Mouse (Mus musculus): Measurements from ENCODE around the gene Stx8. TPM values are rescaled to one million over a fixed set of nuclear protein-coding genes. Genes with fewer than 3 reads are reported as not detected.

Gene Stx8
- polyA plus RNA-seq, 1 experiment from 2014 or later, result 67.6 TPM

- Histone ChIP-seq H3K27ac (replicated peaks) (no peak overlapping the region), H3K36me3 (no peaks in the 10 kb centered on the region), H3K4me3 (no peak overlapping the region), H3K4me2 (replicated peaks) (no peak overlapping the region), H3K4me1 (no peaks in the 10 kb centered on the region), H3K27me3 (no peaks in the 10 kb centered on the region), H3K9ac (replicated peaks) (no peak overlapping the region), H3K9me3 (no peaks in the 10 kb centered on the region)
- ATAC-seq (replicated peaks), result no peak
- 62% methylated on average over 4 of the region's 4 CpGs for WGBS
Observed at GRCm38 (mm10) chr11:68172648-68173045, 206.7 kb downstream of the Stx8 start.

GRCm38 (mm10) chr11:68176550-68176949 lies 210.6 kb downstream of the Stx8 start:
- ATAC-seq (replicated peaks), result no peak

DNA sequence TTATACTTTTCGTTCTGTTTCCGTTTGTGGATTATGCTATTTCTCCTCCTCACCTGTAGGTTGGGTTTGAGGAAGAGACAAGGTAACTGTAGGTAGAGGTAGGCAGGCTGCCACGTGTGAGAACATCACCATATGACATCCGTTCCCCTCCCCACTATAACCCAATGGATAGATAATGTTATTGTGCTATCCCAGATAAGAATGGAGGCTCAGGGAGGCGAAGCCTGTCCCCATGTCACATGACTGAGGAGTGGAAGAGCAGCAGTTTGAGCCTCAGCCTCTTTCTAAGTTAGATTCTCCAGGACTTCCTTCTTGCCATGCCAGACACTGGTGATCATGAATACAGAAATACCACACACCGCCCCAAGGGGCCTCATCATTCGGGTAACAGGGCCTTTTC lies 211.4 kb downstream of the Stx8 start:
- no peak overlapping the region for H3K9ac ChIP-seq (replicated peaks)
- 75% methylated on average over 7 of the region's 7 CpGs for WGBS
- no peak overlapping the region for H3K4me3 ChIP-seq
- no peaks in the 10 kb centered on the region for H3K27me3 ChIP-seq
- no peaks in the 10 kb centered on the region for H3K4me1 ChIP-seq
- no peaks in the 10 kb centered on the region for H3K36me3 ChIP-seq
- no peak overlapping the region for H3K27ac ChIP-seq (replicated peaks)
- ATAC-seq (replicated peaks), result no peak
- no peaks in the 10 kb centered on the region for H3K9me3 ChIP-seq
- no peak overlapping the region for H3K4me2 ChIP-seq (replicated peaks)

More at GRCm38 (mm10) chr11:68176550-68176949, 210.6 kb downstream of the Stx8 start:
- Histone ChIP-seq H3K4me3 (no peak overlapping the region), H3K9me3 (no peaks in the 10 kb centered on the region), H3K27ac (replicated peaks) (no peak overlapping the region), H3K27me3 (no peaks in the 10 kb centered on the region), H3K4me2 (replicated peaks) (no peak overlapping the region), H3K4me1 (no peaks in the 10 kb centered on the region), H3K36me3 (no peaks in the 10 kb centered on the region), H3K9ac (replicated peaks) (no peak overlapping the region)
- 80% methylated on average over 4 of the region's 4 CpGs for WGBS

DNA sequence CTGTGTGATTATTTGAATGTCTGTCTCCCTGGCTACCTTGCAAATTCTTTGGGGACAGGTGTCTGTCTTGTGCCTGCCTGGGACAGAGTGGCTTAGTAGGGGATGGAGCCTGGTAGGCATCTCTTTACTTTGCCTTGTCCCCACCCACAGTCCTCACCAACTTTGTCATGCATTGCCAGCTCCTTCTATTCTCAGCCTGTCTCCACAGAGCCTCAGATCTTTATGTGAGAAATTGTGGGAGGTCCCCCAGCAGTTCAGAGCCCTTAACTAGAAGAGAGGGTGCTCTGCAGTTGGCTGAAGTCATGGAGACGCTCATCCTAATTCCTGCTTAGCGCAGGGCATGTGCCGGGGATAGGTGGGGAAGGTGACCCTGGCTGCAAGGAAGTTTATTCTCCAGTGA lies 219.7 kb downstream of the Stx8 start:
- Histone ChIP-seq H3K36me3 (no peaks in the 10 kb centered on the region), H3K27ac (replicated peaks) (no peak overlapping the region), H3K4me2 (replicated peaks) (no peak overlapping the region), H3K9me3 (no peaks in the 10 kb centered on the region), H3K4me1 (no peaks in the 10 kb centered on the region), H3K27me3 (no peaks in the 10 kb centered on the region), H3K9ac (replicated peaks) (no peak overlapping the region), H3K4me3 (no peak overlapping the region)
- no peak for ATAC-seq (replicated peaks)
- 93% methylated on average over 3 of the region's 3 CpGs for WGBS

- H3K4me1 ChIP-seq, result no peaks in the 10 kb centered on the region
- no peaks in the 10 kb centered on the region for H3K9me3 ChIP-seq
- H3K36me3 ChIP-seq, result no peaks in the 10 kb centered on the region
- no peak overlapping the region for H3K4me2 ChIP-seq (replicated peaks)
- H3K9ac ChIP-seq (replicated peaks), result no peak overlapping the region
- no peaks in the 10 kb centered on the region for H3K27me3 ChIP-seq
- no peak overlapping the region for H3K27ac ChIP-seq (replicated peaks)
- 72% methylated on average over 8 of the region's 8 CpGs for WGBS
- no peak for ATAC-seq (replicated peaks)
- H3K4me3 ChIP-seq, result no peak overlapping the region
Observed at GRCm38 (mm10) chr11:68187242-68187641, 221.2 kb downstream of the Stx8 start.

- no peaks in the 10 kb centered on the region for H3K4me1 ChIP-seq
- WGBS, result 75% methylated on average over 12 of the region's 12 CpGs
- no peaks in the 10 kb centered on the region for H3K9me3 ChIP-seq
- ATAC-seq (replicated peaks), result no peak
- H3K36me3 ChIP-seq, result no peaks in the 10 kb centered on the region
- no peaks in the 10 kb centered on the region for H3K27me3 ChIP-seq
- no peak overlapping the region for H3K4me2 ChIP-seq (replicated peaks)
- H3K4me3 ChIP-seq, result no peak overlapping the region
- H3K9ac ChIP-seq (replicated peaks), result no peak overlapping the region
- no peak overlapping the region for H3K27ac ChIP-seq (replicated peaks)
Observed at GRCm38 (mm10) chr11:68188695-68189201, 222.8 kb downstream of the Stx8 start.

DNA sequence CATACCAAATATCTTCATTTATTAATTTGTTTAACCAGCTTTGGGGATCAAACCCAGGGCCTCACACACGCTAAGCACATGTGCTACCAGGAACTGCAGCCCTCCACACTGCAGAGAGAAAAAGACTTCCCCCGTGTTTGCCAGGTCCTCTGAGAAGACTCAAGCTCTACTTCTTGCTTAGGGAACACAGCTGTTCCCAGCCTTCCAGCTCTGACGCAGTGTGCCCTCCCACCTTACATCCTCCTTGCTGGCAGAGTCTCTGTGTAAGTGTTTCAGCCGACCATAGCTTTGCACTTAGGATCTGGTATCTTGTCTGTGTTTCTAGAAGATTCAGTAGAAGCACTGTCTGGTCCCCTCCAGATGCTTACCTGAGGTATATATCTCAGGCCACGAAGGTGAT lies 224.9 kb downstream of the Stx8 start:
- H3K27ac ChIP-seq (replicated peaks), result no peak overlapping the region
- H3K27me3 ChIP-seq, result no peaks in the 10 kb centered on the region
- H3K9me3 ChIP-seq, result no peaks in the 10 kb centered on the region
- no peaks in the 10 kb centered on the region for H3K36me3 ChIP-seq
- H3K4me3 ChIP-seq, result no peak overlapping the region
- H3K4me2 ChIP-seq (replicated peaks), result no peak overlapping the region
- WGBS, result 89% methylated on average over 5 of the region's 5 CpGs
- H3K4me1 ChIP-seq, result 0 out of 2 replicates have a peak, but pooled peaks cover 3% of the 10 kb centered on the region
- H3K9ac ChIP-seq (replicated peaks), result no peak overlapping the region
- no peak for ATAC-seq (replicated peaks)

DNA sequence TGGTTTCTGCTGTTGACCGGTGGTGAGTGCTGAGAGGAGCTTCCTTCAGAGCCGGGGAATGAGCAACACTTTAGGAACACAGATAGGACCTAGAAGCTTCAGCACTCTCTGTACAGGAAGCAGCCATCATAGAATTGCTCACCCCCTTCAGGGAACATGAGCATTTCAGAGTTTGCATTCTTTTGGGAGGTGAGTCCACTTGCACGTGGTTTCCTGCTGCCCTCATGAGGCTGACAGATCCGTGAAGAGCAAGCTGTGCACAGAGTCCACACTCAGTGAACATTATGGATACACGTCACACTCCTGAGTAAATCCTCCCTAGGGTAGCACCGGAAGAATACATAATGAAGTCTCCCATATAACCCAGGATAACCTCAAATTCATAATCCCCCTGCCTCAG lies 229.2 kb downstream of the Stx8 start:
- 68% methylated on average over 6 of the region's 6 CpGs for WGBS

DNA sequence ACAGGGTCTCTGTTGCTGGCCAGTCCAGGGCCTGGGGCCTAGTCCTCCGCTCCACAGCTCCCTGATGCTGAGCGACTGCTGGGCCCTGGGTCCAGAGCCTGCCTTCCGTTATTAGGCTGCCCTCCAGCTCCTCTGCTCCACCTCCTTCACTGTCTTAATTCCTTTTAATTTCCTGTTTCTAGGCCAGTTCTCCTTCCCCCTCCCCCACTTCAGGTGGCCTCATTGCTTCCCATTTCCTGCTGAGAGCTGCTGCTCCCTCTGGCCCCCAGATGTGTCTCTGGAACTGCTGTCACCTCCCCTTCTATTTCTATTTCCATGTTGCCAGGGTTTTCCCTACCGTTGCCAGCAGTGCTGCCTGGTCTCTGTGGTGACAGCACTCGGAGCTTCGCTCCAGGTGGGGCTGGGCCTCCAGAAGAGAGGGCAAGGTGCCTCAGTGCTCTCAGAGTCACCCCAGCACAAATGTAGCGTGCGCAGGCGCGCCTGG lies 229.7 kb downstream of the Stx8 start:
- Histone ChIP-seq H3K27me3 (no peaks in the 10 kb centered on the region), H3K4me1 (peaks cover 13% of the 10 kb centered on the region), H3K4me3 (no peak overlapping the region), H3K4me2 (replicated peaks) (no peak overlapping the region), H3K9ac (replicated peaks) (no peak overlapping the region), H3K9me3 (no peaks in the 10 kb centered on the region), H3K27ac (replicated peaks) (no peak overlapping the region), H3K36me3 (no peaks in the 10 kb centered on the region)
- no peak for ATAC-seq (replicated peaks)
- WGBS, result 64% methylated on average over 10 of the region's 10 CpGs

More for the DNA sequence above, 229.2 kb downstream of the Stx8 start:
- H3K9me3 ChIP-seq, result no peaks in the 10 kb centered on the region
- H3K27ac ChIP-seq (replicated peaks), result no peak overlapping the region
- no peak overlapping the region for H3K4me3 ChIP-seq
- H3K4me1 ChIP-seq, result peaks cover 13% of the 10 kb centered on the region
- H3K4me2 ChIP-seq (replicated peaks), result no peak overlapping the region
- no peaks in the 10 kb centered on the region for H3K36me3 ChIP-seq
- H3K9ac ChIP-seq (replicated peaks), result no peak overlapping the region
- no peak for ATAC-seq (replicated peaks)
- no peaks in the 10 kb centered on the region for H3K27me3 ChIP-seq

- Histone ChIP-seq H3K27me3 (no peaks in the 10 kb centered on the region), H3K4me3 (no peak overlapping the region), H3K4me2 (replicated peaks) (no peak overlapping the region), H3K9me3 (no peaks in the 10 kb centered on the region), H3K36me3 (no peaks in the 10 kb centered on the region), H3K4me1 (peaks cover 13% of the 10 kb centered on the region), H3K27ac (replicated peaks) (no peak overlapping the region), H3K9ac (replicated peaks) (no peak overlapping the region)
- no peak for ATAC-seq (replicated peaks)
- 54% methylated on average over 6 of the region's 6 CpGs for whole genome bisulfite sequencing
Observed at GRCm38 (mm10) chr11:68196566-68196965, 230.6 kb downstream of the Stx8 start.

- Histone ChIP-seq H3K27ac (replicated peaks) (no peak overlapping the region), H3K36me3 (no peaks in the 10 kb centered on the region), H3K4me3 (no peak overlapping the region), H3K27me3 (no peaks in the 10 kb centered on the region), H3K9ac (replicated peaks) (no peak overlapping the region), H3K9me3 (no peaks in the 10 kb centered on the region), H3K4me1 (peaks cover 16% of the 10 kb centered on the region), H3K4me2 (replicated peaks) (no peak overlapping the region)
- no peak for ATAC-seq (replicated peaks)
- WGBS, result 93% methylated on average over 11 of the region's 11 CpGs
Observed at GRCm38 (mm10) chr11:68197471-68197870, 231.5 kb downstream of the Stx8 start.

DNA sequence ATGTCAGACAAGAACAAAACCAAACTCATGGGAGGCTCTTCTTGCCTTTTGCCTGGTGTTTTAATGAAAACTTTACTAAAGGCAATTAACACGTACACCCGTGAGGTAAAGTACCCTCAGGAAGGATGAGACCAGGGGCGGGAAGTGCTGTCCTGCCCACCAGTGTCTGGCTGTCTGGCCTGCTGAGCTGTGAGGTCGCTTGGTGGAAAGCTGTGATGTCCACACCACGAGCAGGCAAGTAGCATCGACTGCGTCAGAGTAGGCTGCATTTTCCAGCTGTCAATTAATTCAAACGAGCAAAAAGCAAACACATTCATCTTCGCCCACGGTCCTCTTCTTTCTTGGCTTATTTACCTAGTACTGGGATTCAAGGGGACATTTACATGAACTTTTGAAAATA lies 232.7 kb downstream of the Stx8 start:
- Histone ChIP-seq H3K4me2 (replicated peaks) (no peak overlapping the region), H3K9me3 (no peaks in the 10 kb centered on the region), H3K9ac (replicated peaks) (no peak overlapping the region), H3K4me1 (peaks cover 16% of the 10 kb centered on the region), H3K27me3 (no peaks in the 10 kb centered on the region), H3K36me3 (no peaks in the 10 kb centered on the region), H3K4me3 (no peak overlapping the region), H3K27ac (replicated peaks) (no peak overlapping the region)
- 62% methylated on average over 10 of the region's 10 CpGs for WGBS
- ATAC-seq (replicated peaks), result no peak

- Histone ChIP-seq H3K9ac (replicated peaks) (no peak overlapping the region), H3K27ac (replicated peaks) (no peak overlapping the region), H3K4me3 (no peak overlapping the region), H3K4me1 (peaks cover 16% of the 10 kb centered on the region), H3K9me3 (no peaks in the 10 kb centered on the region), H3K27me3 (no peaks in the 10 kb centered on the region), H3K36me3 (no peaks in the 10 kb centered on the region), H3K4me2 (replicated peaks) (no peak overlapping the region)
- 76% methylated on average over 8 of the region's 8 CpGs for WGBS
- ATAC-seq (replicated peaks), result no peak
Observed at GRCm38 (mm10) chr11:68199103-68199502, 233.1 kb downstream of the Stx8 start.
